Mouse (Mus musculus) testis, adult 2 months (tissue): Measurements from ENCODE around the gene Ctrb1. TPM values are rescaled to one million over a fixed set of nuclear protein-coding genes. Genes with fewer than 3 reads are reported as not detected.
A peak's percentile ranks its signal among the peaks of the same experiment; 100 is the strongest.

Experiments used
- H3K27ac ChIP-seq: fragments of 200-500 bp; 2 replicates; pipeline ENCODE4 v1.5.1; 2012; ENCODE audit warnings: low read depth, low read length; ENCODE audit not compliant: control insufficient read depth, insufficient read depth
- H3K27me3 ChIP-seq: fragments of 200-500 bp; 2 replicates; pipeline ENCODE4 v1.6.1; 2012; ENCODE audit warnings: mild to moderate bottlenecking, low read length, moderate library complexity; ENCODE audit not compliant: control insufficient read depth, insufficient read depth
- H3K36me3 ChIP-seq: fragments of 200-500 bp; 2 replicates; pipeline ENCODE4 v1.6.1; 2012; ENCODE audit warnings: mild to moderate bottlenecking, low read length; ENCODE audit not compliant: control insufficient read depth, insufficient read depth
- H3K4me1 ChIP-seq: fragments of 200-500 bp; 2 replicates; pipeline ENCODE4 v1.6.1; 2012; ENCODE audit warnings: low read length; ENCODE audit not compliant: control insufficient read depth, insufficient read depth
- H3K4me3 ChIP-seq: fragments of 200-500 bp; 2 replicates; pipeline ENCODE4 v1.5.1; 2012; ENCODE audit warnings: low read depth, mild to moderate bottlenecking, low read length, moderate library complexity, mixed read lengths; ENCODE audit not compliant: control insufficient read depth
- CTCF ChIP-seq: fragments of 200-500 bp; IDR thresholded peaks from 2 replicates; pipeline ENCODE4 v1.5.1; 2012; ENCODE audit warnings: low read depth, mild to moderate bottlenecking, inconsistent platforms, low read length, moderate library complexity; ENCODE audit not compliant: control insufficient read depth, insufficient read depth, insufficient replicate concordance
- POLR2A ChIP-seq: fragments of 200-500 bp; IDR thresholded peaks from 2 replicates; pipeline ENCODE4 v1.6.1; 2012; ENCODE audit warnings: low read depth, mild to moderate bottlenecking, inconsistent platforms, low read length, moderate library complexity; ENCODE audit not compliant: control insufficient read depth
- polyA plus RNA-seq: library from polyadenylated mRNA; depleted of rRNA; stranded (reverse); fragments of >200 nt; gene quantifications from 2 replicates; pipeline ENCODE4 v1.2.3, GENCODE M21; 2012; rRNA removed

Ctrb1 gene
- polyA plus RNA-seq, 1 experiment = 3.1 TPM

DNA sequence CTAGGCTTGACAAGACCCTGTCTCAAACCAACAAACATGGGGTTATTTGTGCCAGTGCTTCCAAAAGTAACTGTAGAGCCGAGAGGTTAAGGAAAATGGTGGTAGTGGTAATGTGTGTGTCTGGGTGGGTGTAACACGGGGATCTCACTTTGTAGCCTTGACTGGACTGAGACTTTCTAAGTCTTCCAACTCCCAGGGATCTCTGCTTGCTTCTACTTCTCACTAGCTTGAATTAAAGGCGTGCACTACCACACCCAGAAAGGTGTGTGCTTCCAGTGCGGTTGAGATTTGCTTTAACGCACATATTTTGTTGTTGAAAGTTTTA, 47.9 kb downstream of the Ctrb1 start:
- H3K4me1 ChIP-seq = peaks cover 3% of the 10 kb centered on the region; the same call in 1 of the 2 replicates
- no peaks in the 10 kb centered on the region for H3K36me3 ChIP-seq
- peak overlapping the region; percentile 95 for H3K27ac ChIP-seq
- no peaks in the 10 kb centered on the region for H3K27me3 ChIP-seq
- H3K4me3 ChIP-seq = peak overlapping the region; percentile 95
- TF ChIP-seq CTCF (no peak), POLR2A (no peak)

DNA sequence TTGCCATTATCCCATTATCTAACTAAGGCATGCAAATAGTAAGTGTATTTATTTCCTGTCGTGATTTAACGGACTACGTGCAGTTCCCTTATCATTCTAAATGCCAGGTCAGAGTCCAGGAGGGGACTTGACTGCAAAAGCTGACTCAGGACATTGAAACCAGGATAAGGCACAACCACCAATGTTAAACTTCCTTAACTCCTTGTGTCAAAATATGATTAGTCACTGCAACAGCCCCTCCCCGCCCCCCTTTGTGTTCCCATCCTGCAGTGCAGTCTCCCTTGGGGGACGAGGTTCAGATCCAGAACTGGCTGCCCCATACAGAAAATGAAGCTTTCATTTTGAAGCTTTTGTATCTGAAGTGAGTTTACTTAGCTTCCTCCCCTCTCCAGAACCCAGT, 48.3 kb downstream of the Ctrb1 start:
- H3K4me1 ChIP-seq = peaks cover 3% of the 10 kb centered on the region; the same call in 1 of the 2 replicates
- H3K36me3 ChIP-seq = no peaks in the 10 kb centered on the region
- no peak for TF ChIP-seq CTCF
- no peak for TF ChIP-seq POLR2A
- H3K27me3 ChIP-seq = no peaks in the 10 kb centered on the region
- H3K4me3 ChIP-seq = peak overlapping the region; percentile 95
- peak overlapping the region; percentile 95 for H3K27ac ChIP-seq

DNA sequence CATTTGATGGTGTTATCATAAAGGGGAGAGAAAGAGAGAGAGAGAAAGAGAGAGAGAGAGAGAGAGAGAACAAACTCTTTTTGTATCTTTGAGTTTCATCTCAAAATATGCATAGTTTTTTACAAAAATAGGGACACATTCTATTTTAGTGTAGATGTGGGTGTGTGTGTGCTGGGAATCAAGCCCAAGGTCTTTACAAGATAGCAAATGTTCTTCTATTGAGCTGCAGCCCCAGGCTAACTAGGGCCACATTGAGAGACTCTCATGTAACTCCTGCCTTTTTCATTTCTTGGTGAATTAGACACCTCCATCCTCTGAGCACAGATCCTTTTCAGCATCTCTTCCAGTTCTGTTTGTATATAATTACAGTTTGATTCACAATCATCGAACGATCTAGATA, 49.7 kb downstream of the Ctrb1 start:
- Histone ChIP-seq H3K27me3 (no peaks in the 10 kb centered on the region), H3K27ac (no peak overlapping the region), H3K4me3 (no peak overlapping the region), H3K36me3 (no peaks in the 10 kb centered on the region), H3K4me1 (peaks cover 3% of the 10 kb centered on the region; the same call in 1 of the 2 replicates)
- TF ChIP-seq CTCF = no peak
- no peak for TF ChIP-seq POLR2A

DNA sequence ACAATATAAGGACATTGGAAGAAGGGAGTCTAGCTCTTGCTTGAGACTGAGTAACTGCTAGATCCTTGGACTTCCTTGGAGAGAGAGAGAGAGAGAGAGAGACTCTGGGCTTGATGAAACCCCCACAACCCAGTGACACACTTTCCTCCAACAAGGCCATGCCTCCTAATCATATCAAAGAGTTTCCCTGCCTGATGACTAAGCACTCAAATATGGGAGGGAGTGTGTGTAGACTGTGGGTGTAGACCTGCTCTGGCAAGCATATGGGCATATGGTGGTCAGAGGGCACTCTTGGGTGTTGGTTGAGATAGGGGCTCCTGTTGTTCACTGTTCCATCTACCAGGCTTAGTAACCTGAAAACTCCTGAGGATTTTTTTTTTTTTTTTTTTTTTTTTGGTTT, 52.7 kb downstream of the Ctrb1 start:
- no peak overlapping the region for H3K27ac ChIP-seq
- H3K4me3 ChIP-seq = no peak overlapping the region
- H3K4me1 ChIP-seq = peaks cover 3% of the 10 kb centered on the region; the same call in 1 of the 2 replicates
- no peaks in the 10 kb centered on the region for H3K36me3 ChIP-seq
- no peaks in the 10 kb centered on the region for H3K27me3 ChIP-seq
- no peak for TF ChIP-seq CTCF
- TF ChIP-seq POLR2A = no peak

Other genes with a start within 250 kb of the Ctrb1 start
- 5.4 and 5.8 TPM in 2 replicates for gene Wdr59, start 168.9 kb downstream of the Ctrb1 start, polyA plus RNA-seq
- gene Znrf1, start 154.9 kb downstream of the Ctrb1 start, polyA plus RNA-seq = 95.0 and 99.3 TPM in 2 replicates
- 6.5 and 18.8 TPM in 2 replicates for gene Ldhd, start 60.6 kb downstream of the Ctrb1 start, polyA plus RNA-seq
- 4.1 and 4.4 TPM in 2 replicates for gene Zfp1, start 47.6 kb downstream of the Ctrb1 start, polyA plus RNA-seq
- 29.5 and 30.9 TPM in 2 replicates for gene Bcar1, start 52.8 kb upstream of the Ctrb1 start, polyA plus RNA-seq
- 9.7 and 12.5 TPM in 2 replicates for gene Cfdp1, start 163.3 kb upstream of the Ctrb1 start, polyA plus RNA-seq
- 7.0 and 9.1 TPM in 2 replicates for gene Tmem170, start 185.7 kb upstream of the Ctrb1 start, polyA plus RNA-seq
- 0.60 and 0.69 TPM in 2 replicates for gene Chst5, start 219.4 kb upstream of the Ctrb1 start, polyA plus RNA-seq
- gene Tmem231, start 242.9 kb upstream of the Ctrb1 start, polyA plus RNA-seq = 17.9 and 18.6 TPM in 2 replicates
- 18.7 and 24.3 TPM in 2 replicates for gene Gabarapl2, start 249.7 kb upstream of the Ctrb1 start, polyA plus RNA-seq